In the genomic region with DNA sequence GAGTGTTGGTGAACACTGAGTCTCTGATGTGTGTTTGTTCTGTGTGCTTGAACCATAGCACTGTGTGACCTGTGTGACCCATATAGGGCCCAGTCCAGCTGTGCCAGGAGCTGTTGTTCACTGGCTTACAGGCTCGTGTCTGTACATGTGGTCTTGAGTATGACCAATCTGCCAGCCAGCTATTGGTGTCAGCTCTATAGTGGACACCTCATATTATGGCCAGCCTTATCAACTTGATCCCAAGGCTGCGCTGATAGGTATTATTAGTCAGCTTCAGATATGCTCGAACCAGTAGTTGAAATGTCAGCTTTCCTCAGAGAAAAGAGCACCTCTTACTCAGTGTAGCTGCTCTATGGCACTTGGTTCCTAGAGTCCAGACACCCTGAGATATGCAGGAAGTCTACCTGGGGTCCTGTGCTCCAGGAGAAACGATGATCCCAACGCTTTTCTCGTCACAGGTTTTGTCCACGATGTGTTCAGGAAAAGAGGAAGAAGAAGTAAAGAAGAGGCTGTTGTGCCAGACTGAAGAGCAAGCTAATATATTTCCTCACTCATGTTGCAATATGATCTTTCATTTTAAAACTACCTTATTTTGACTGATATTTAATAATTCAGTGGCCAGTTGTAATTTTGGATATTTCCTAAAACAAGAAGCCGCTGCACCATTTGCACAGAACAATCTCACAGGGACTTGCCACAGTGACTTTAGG, we compare ENCODE assay signal across 26 mouse cellular contexts. TPM values are rescaled to one million over a fixed set of nuclear protein-coding genes. Genes with fewer than 3 reads are reported as not detected.
"Had no signal": no experiment of that assay in that cellular context is flagged by ENCODE, and none has a peak within 500 bp of the region (broad histone marks: within the 10 kb centered on the region; RNA-seq: fewer than 3 reads in every experiment).

No protein-coding gene starts in this region.

- H3K9ac ChIP-seq: limb, embryonic 12.5 days; limb, embryonic 15.5 days; liver, embryonic 13.5 days; lung, embryonic 15.5 days; midbrain, embryonic 12.5 days; midbrain, embryonic 15.5 days had no signal

- H3K9me3 ChIP-seq: limb, embryonic 12.5 days; limb, embryonic 15.5 days; liver, embryonic 13.5 days; lung, embryonic 15.5 days; midbrain, embryonic 12.5 days; midbrain, embryonic 15.5 days had no signal

- H3K27me3 ChIP-seq: limb, embryonic 12.5 days; limb, embryonic 15.5 days; liver, embryonic 13.5 days; lung, embryonic 15.5 days; midbrain, embryonic 12.5 days; midbrain, embryonic 15.5 days had no signal

- DNase-seq: kidney, adult 18-20 months; kidney, adult 9 months; kidney, postnatal 14 days; kidney, postnatal 4 days; left cerebral cortex, postnatal 4 days; liver, embryonic 13.5 days; lung, adult 18-20 months; lung, postnatal 10 days; lung, postnatal 36 days; right cerebral cortex, adult 18-20 months; right cerebral cortex, postnatal 14 days; right cerebral cortex, postnatal 4 days; thymus, postnatal 25 days had no signal

- ATAC-seq: midbrain, embryonic 15.5 days had no signal

- H3K4me1 ChIP-seq: limb, embryonic 12.5 days; limb, embryonic 15.5 days; lung, embryonic 15.5 days; midbrain, embryonic 12.5 days; midbrain, embryonic 15.5 days had no signal

- H3K4me2 ChIP-seq: limb, embryonic 12.5 days; limb, embryonic 15.5 days; liver, embryonic 13.5 days; lung, embryonic 15.5 days; midbrain, embryonic 12.5 days; midbrain, embryonic 15.5 days had no signal

- H3K4me3 ChIP-seq: limb, embryonic 12.5 days; limb, embryonic 15.5 days; liver, embryonic 13.5 days; lung, embryonic 15.5 days; midbrain, embryonic 12.5 days; midbrain, embryonic 15.5 days; myocyte had no signal

- H3K27ac ChIP-seq: limb, embryonic 12.5 days; limb, embryonic 15.5 days; liver, embryonic 13.5 days; lung, embryonic 15.5 days; midbrain, embryonic 12.5 days; midbrain, embryonic 15.5 days; stomach, postnatal 0 days had no signal

RNA-seq across cellular contexts. Expression of a gene that starts 43.1 kb away (rescaled TPM):
- total RNA-seq: layer of hippocampus, adult 18-20 months; left cerebral cortex, postnatal 4 days; monocyte, adult 5-6 weeks had no signal
- polyA plus RNA-seq: kidney, embryonic 16.5 days; limb, embryonic 15.5 days; liver, embryonic 13.5 days; midbrain, embryonic 12.5 days; midbrain, embryonic 15.5 days; neural tube, embryonic 11.5 days; neural tube, embryonic 14.5 days; stomach, embryonic 14.5 days had no signal
